Mouse (Mus musculus) kidney, postnatal 0 days (tissue): ENCODE data around the gene Zfp365. TPM values are rescaled to one million over a fixed set of nuclear protein-coding genes. Genes with fewer than 3 reads are reported as not detected.

ENCODE experiments used
- ATAC-seq: fragments of 200-750 bp; cut with Nextera tagmentation; replicated peaks from 2 replicates; pipeline ENCODE4 v1.8.0; 2017; ENCODE audit warnings: low read depth, moderate number of reproducible peaks, moderate TSS enrichment, moderate library complexity; ENCODE audit not compliant: low FRiP score
- DNase-seq: peaks from one replicate; pipeline ENCODE4 v3.0.0-alpha.2; 2016; ENCODE audit warnings: low spot score
- H3K27ac ChIP-seq: fragments of 300-500 bp; sonication (generic); 2 replicates; pipeline ENCODE4 v1.5.1; 2014; ENCODE audit warnings: mild to moderate bottlenecking
- H3K27me3 ChIP-seq: fragments of 300-500 bp; sonication (generic); 2 replicates; pipeline ENCODE4 v1.6.1; 2014; ENCODE audit warnings: low read length, mixed read lengths; ENCODE audit not compliant: insufficient read depth
- H3K36me3 ChIP-seq: fragments of 300-500 bp; sonication (generic); 2 replicates; pipeline ENCODE4 v1.6.1; 2014; ENCODE audit warnings: low read length, mixed read lengths; ENCODE audit not compliant: insufficient read depth
- H3K4me1 ChIP-seq: fragments of 300-500 bp; sonication (generic); replicated peaks from 2 replicates; pipeline ENCODE4 v1.6.1; 2014; ENCODE audit warnings: antibody characterized with exemption, low read length, mixed read lengths; ENCODE audit not compliant: insufficient read depth
- H3K4me2 ChIP-seq: fragments of 300-500 bp; sonication (generic); 2 replicates; pipeline ENCODE4 v1.6.1; 2014; ENCODE audit warnings: mild to moderate bottlenecking, low read length, moderate library complexity, mixed read lengths
- H3K4me3 ChIP-seq: fragments of 300-500 bp; sonication (generic); replicated peaks from 2 replicates; pipeline ENCODE4 v1.5.1; 2014; ENCODE audit warnings: low read depth, low read length
- H3K9ac ChIP-seq: fragments of 300-500 bp; sonication (generic); 2 replicates; pipeline ENCODE4 v1.6.1; 2014; ENCODE audit warnings: low read depth, low read length
- H3K9me3 ChIP-seq: fragments of 300-500 bp; sonication (generic); replicated peaks from 2 replicates; pipeline ENCODE4 v1.6.1; 2016; ENCODE audit warnings: low read length, inconsistent platforms, mixed read lengths
- CTCF ChIP-seq: IDR thresholded peaks from 2 replicates; pipeline ENCODE4 v1.5.1; 2016; ENCODE audit warnings: antibody characterized with exemption, low read depth, mild to moderate bottlenecking, moderate library complexity
- WGBS: fragments of 180-500 bp; shearing (Covaris S2); extraction: QIAGEN DNeasy Blood & Tissue Kit; methylation state at CpG from one replicate; pipeline ENCODE4 v1.1.7; 2014; 5-methylcytosine and 5-hydroxymethylcytosine counted together
- polyA plus RNA-seq: library from polyadenylated mRNA; unstranded; fragments of >200 nt; fragmentation: Nextera tagmentation; extraction: Ambion mirVana; gene quantifications from 2 replicates; pipeline ENCODE4 v1.2.1, GENCODE M21; 2015

The Zfp365 gene
- polyA plus RNA-seq, 1 experiment from 2014 or later, result 0.63 TPM

GRCm38 (mm10) chr10:67939546-67939945, 27.1 kb upstream of the Zfp365 start:
- 39% methylated on average over 12 of the region's 12 CpGs for WGBS
- Histone ChIP-seq H3K4me2 (0 out of 2 replicates have a peak overlapping the region, but pooled peaks have one; percentile 27), H3K27ac (no peak overlapping the region), H3K9me3 (no peaks in the 10 kb centered on the region), H3K4me3 (no peak overlapping the region), H3K9ac (no peak overlapping the region), H3K4me1 (no peaks in the 10 kb centered on the region), H3K36me3 (no peaks in the 10 kb centered on the region), H3K27me3 (no peaks in the 10 kb centered on the region)
- no peak for TF ChIP-seq CTCF
- no peak for ATAC-seq
- DNase-seq, result peak; percentile 34

- no peak overlapping the region for H3K27ac ChIP-seq
- no peaks in the 10 kb centered on the region for H3K27me3 ChIP-seq
- TF ChIP-seq CTCF, result no peak
- H3K9me3 ChIP-seq, result no peaks in the 10 kb centered on the region
- 86% methylated on average over 5 of the region's 5 CpGs for WGBS
- no peaks in the 10 kb centered on the region for H3K36me3 ChIP-seq
- no peak overlapping the region for H3K4me2 ChIP-seq
- ATAC-seq (no peak), DNase-seq (no peak)
- H3K4me3 ChIP-seq, result no peak overlapping the region
- no peaks in the 10 kb centered on the region for H3K4me1 ChIP-seq
- no peak overlapping the region for H3K9ac ChIP-seq
Measured at GRCm38 (mm10) chr10:67937775-67938174, 25.3 kb upstream of the Zfp365 start.

GRCm38 (mm10) chr10:67936944-67937343, 24.5 kb upstream of the Zfp365 start:
- H3K4me1 ChIP-seq, result no peaks in the 10 kb centered on the region
- H3K36me3 ChIP-seq, result no peaks in the 10 kb centered on the region
- no peak overlapping the region for H3K4me2 ChIP-seq
- ATAC-seq (no peak), DNase-seq (peak; percentile 29)
- WGBS, result 65% methylated on average over 4 of the region's 4 CpGs
- H3K4me3 ChIP-seq, result no peak overlapping the region
- H3K27me3 ChIP-seq, result no peaks in the 10 kb centered on the region
- no peaks in the 10 kb centered on the region for H3K9me3 ChIP-seq
- no peak for TF ChIP-seq CTCF
- H3K27ac ChIP-seq, result no peak overlapping the region
- H3K9ac ChIP-seq, result no peak overlapping the region

GRCm38 (mm10) chr10:67932780-67933179, 20.3 kb upstream of the Zfp365 start:
- no peak for ATAC-seq
- 86% methylated on average over 11 of the region's 11 CpGs for whole genome bisulfite sequencing
- no peaks in the 10 kb centered on the region for H3K9me3 ChIP-seq
- no peaks in the 10 kb centered on the region for H3K36me3 ChIP-seq
- no peak overlapping the region for H3K4me3 ChIP-seq
- no peaks in the 10 kb centered on the region for H3K27me3 ChIP-seq
- H3K27ac ChIP-seq, result no peak overlapping the region
- no peak overlapping the region for H3K4me2 ChIP-seq
- TF ChIP-seq CTCF, result no peak
- no peak overlapping the region for H3K9ac ChIP-seq
- DNase-seq, result no peak
- no peaks in the 10 kb centered on the region for H3K4me1 ChIP-seq

- Histone ChIP-seq H3K4me3 (no peak overlapping the region), H3K36me3 (no peaks in the 10 kb centered on the region), H3K9ac (no peak overlapping the region), H3K27ac (no peak overlapping the region), H3K9me3 (no peaks in the 10 kb centered on the region), H3K4me2 (no peak overlapping the region), H3K27me3 (no peaks in the 10 kb centered on the region), H3K4me1 (no peaks in the 10 kb centered on the region)
- no peak for DNase-seq
- ATAC-seq, result no peak
- TF ChIP-seq CTCF, result no peak
- 89% methylated on average over 4 of the region's 4 CpGs for WGBS
Measured at GRCm38 (mm10) chr10:67931328-67931727, 18.9 kb upstream of the Zfp365 start.

GRCm38 (mm10) chr10:67928584-67928983, 16.1 kb upstream of the Zfp365 start:
- Histone ChIP-seq H3K27ac (no peak overlapping the region), H3K4me2 (no peak overlapping the region), H3K4me1 (no peaks in the 10 kb centered on the region), H3K4me3 (no peak overlapping the region), H3K9me3 (no peaks in the 10 kb centered on the region), H3K9ac (no peak overlapping the region), H3K27me3 (no peaks in the 10 kb centered on the region), H3K36me3 (no peaks in the 10 kb centered on the region)
- 85% methylated on average over 7 of the region's 7 CpGs for WGBS
- ATAC-seq, result no peak
- no peak for TF ChIP-seq CTCF
- DNase-seq, result no peak
